Mouse (Mus musculus) embryonic facial prominence, embryonic 12.5 days (tissue): ENCODE results near the gene Hmgn1. TPM values are rescaled to one million over a fixed set of nuclear protein-coding genes. Genes with fewer than 3 reads are reported as not detected.
"Not testable (repeated sequence)": the region's sequence is repeated elsewhere in the genome, so short reads cannot be mapped to it uniquely, and the experiment has no call there.

Source experiments
- ATAC-seq: fragments of 200-750 bp; cut with Nextera tagmentation; 2 replicates; pipeline ENCODE4 v1.8.0; 2017; ENCODE audit not compliant: insufficient number of reproducible peaks, insufficient read depth, low FRiP score, low TSS enrichment
- H3K27ac ChIP-seq: fragments of 300-500 bp; sonication (generic); 2 replicates; pipeline ENCODE4 v1.5.1; 2016; ENCODE audit warnings: mild to moderate bottlenecking
- H3K27me3 ChIP-seq: fragments of 300-500 bp; sonication (generic); 2 replicates; pipeline ENCODE4 v1.6.1; 2016; ENCODE audit warnings: mild to moderate bottlenecking, moderate library complexity
- H3K36me3 ChIP-seq: fragments of 300-500 bp; sonication (generic); 2 replicates; pipeline ENCODE4 v1.6.1; 2016; ENCODE audit warnings: mild to moderate bottlenecking
- H3K4me1 ChIP-seq: fragments of 300-500 bp; sonication (generic); 2 replicates; pipeline ENCODE4 v1.6.1; 2016
- H3K4me2 ChIP-seq: fragments of 300-500 bp; sonication (generic); replicated peaks from 2 replicates; pipeline ENCODE4 v1.6.1; 2016; ENCODE audit warnings: mild to moderate bottlenecking, moderate library complexity
- H3K4me3 ChIP-seq: fragments of 300-500 bp; sonication (generic); 2 replicates; pipeline ENCODE4 v1.5.1; 2016; ENCODE audit warnings: mild to moderate bottlenecking
- H3K9ac ChIP-seq: fragments of 300-500 bp; sonication (generic); 2 replicates; pipeline ENCODE4 v1.6.1; 2016; ENCODE audit warnings: mild to moderate bottlenecking, moderate library complexity
- H3K9me3 ChIP-seq: fragments of 300-500 bp; sonication (generic); 2 replicates; pipeline ENCODE4 v1.6.1; 2016; ENCODE audit warnings: mild to moderate bottlenecking, moderate library complexity
- WGBS: fragments of 180-500 bp; shearing (Covaris S2); methylation state at CpG from one replicate; pipeline ENCODE4 v1.1.7; 2016; 5-methylcytosine and 5-hydroxymethylcytosine counted together
- polyA plus RNA-seq: library from polyadenylated mRNA; unstranded; fragments of >200 nt; fragmentation: Nextera tagmentation; extraction: Ambion mirVana; gene quantifications from 2 replicates; pipeline ENCODE4 v1.2.1, GENCODE M21; 2016

Hmgn1 gene
- polyA plus RNA-seq, 1 experiment from 2014 or later, result 885 TPM

DNA sequence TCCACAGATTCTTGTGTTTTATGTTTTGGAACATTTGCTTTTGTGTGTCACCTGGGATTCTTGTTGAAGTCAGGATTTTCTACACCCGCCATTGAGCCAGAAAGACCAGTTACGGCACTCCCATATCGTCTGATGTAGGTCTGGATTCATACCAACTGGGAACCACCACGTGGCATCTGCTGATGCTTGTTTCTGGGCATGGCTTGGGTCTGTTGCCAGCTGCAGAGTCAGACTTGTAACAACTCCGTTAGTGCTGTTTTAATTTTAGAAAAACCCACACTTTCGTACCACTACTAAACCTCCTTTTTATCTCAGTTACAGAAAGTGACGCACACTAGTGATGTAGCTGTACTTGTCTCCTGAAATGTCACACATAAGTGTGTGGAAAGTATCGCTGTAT lies 28.5 kb upstream of the Hmgn1 start:
- no peak for ATAC-seq
- no peaks in the 10 kb centered on the region for H3K27me3 ChIP-seq
- H3K9me3 ChIP-seq, result no peaks in the 10 kb centered on the region
- WGBS, result 90% methylated on average over 8 of the region's 8 CpGs
- peaks cover 34% of the 10 kb centered on the region for H3K36me3 ChIP-seq
- peaks cover 7% of the 10 kb centered on the region for H3K4me1 ChIP-seq
- no peak overlapping the region for H3K27ac ChIP-seq
- no peak overlapping the region for H3K9ac ChIP-seq
- H3K4me3 ChIP-seq, result no peak overlapping the region
- no peak overlapping the region for H3K4me2 ChIP-seq

DNA sequence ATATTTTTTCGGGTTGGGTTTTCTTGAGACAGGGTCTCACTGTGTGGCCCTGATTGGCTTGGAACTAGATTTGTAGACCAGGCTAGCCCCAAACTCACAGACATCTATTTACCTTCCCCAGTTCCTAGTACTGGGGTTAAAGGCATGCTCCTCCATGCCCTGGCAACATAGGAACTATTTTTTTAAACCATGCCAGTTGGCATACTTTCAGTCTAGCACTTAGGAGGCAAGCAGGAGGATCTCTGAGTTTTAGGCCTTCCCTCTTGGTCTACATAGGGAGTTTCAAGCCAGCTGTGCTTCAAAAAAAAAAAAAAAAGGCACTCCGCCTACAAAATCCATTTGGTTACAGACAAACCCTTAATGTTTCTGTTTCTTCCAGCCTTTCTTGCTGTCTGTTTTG lies 26.9 kb upstream of the Hmgn1 start:
- Histone ChIP-seq H3K9me3 (no peaks in the 10 kb centered on the region), H3K27me3 (no peaks in the 10 kb centered on the region), H3K36me3 (peaks cover 34% of the 10 kb centered on the region), H3K9ac (no peak overlapping the region), H3K4me2 (no peak overlapping the region), H3K4me1 (peaks cover 7% of the 10 kb centered on the region), H3K27ac (no peak overlapping the region), H3K4me3 (no peak overlapping the region)
- no peak for ATAC-seq
- 92% methylated on average over 2 of the region's 2 CpGs for WGBS

DNA sequence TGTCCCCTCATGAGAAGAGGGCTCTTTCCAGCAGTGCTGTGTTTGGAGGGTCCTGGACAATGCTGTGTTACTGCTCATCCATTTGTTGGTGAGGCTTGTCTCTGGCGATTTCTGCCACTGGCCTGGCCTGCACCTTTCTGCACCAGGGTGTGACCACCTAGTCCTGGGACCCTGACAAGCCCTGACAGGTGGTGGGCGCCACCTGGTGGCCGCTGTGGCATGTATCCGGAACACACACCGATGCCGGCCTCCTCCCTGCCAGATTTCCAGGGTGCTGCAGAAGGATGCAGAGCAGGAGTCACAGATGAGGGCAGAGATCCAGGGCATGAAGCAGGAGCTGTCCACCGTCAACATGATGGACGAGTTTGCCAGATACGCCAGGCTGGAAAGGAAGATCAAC lies 24.0 kb upstream of the Hmgn1 start:
- Histone ChIP-seq H3K4me3 (no peak overlapping the region), H3K4me1 (peaks cover under 1% of the 10 kb centered on the region), H3K27me3 (no peaks in the 10 kb centered on the region), H3K9ac (no peak overlapping the region), H3K9me3 (no peaks in the 10 kb centered on the region), H3K36me3 (peaks cover 34% of the 10 kb centered on the region), H3K4me2 (no peak overlapping the region), H3K27ac (no peak overlapping the region)
- ATAC-seq, result no peak
- 26% methylated on average over 9 of the region's 9 CpGs for WGBS

DNA sequence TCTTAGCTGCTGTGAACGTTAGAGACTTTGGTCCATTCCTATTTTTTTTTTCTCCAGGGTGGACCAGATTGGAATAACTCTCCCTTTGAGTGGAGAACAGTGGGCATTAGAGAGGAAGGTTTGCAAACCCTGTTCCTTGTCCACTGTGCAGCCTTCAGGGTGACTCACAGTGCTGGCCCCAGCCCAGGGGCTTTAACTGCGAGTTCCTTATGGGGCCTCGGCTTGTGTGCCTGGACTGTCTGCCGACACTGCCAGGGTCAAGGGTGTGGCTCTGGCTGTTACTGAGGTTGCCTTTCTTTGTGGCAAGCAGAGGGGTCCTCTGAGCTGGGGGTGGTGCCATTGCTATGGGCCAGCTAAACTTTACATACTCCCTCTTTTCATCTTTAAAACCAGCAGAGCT lies 23.5 kb upstream of the Hmgn1 start:
- no peak for ATAC-seq
- H3K4me2 ChIP-seq, result no peak overlapping the region
- peaks cover 32% of the 10 kb centered on the region for H3K36me3 ChIP-seq
- H3K27ac ChIP-seq, result no peak overlapping the region
- no peaks in the 10 kb centered on the region for H3K27me3 ChIP-seq
- H3K4me1 ChIP-seq, result peaks cover 6% of the 10 kb centered on the region
- H3K9me3 ChIP-seq, result no peaks in the 10 kb centered on the region
- WGBS, result 71% methylated on average over 4 of the region's 4 CpGs
- H3K9ac ChIP-seq, result no peak overlapping the region
- H3K4me3 ChIP-seq, result no peak overlapping the region

DNA sequence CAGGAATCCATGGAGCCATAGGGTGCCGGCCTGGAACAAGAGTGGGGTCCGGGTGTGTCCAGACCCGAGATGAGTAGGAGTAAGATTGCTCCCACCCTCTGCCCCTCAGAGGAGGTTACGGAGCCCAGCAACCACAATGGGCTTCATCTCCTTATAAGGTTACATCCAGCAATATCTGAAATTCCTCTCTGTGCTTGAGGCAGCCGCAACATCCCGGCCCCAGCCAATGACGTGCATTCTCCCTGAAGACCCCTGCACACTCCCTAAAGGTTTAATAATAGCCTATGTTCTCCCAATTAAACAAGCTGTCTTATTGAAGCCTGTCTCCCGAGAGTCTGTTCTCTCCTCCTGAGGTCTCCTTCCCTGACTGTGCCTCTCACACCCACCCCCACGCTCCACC lies 21.8 kb upstream of the Hmgn1 start:
- Histone ChIP-seq H3K4me1 (peaks cover 10% of the 10 kb centered on the region), H3K27ac (no peak overlapping the region), H3K27me3 (no peaks in the 10 kb centered on the region), H3K9ac (no peak overlapping the region), H3K36me3 (peaks cover 20% of the 10 kb centered on the region), H3K9me3 (no peaks in the 10 kb centered on the region), H3K4me3 (no peak overlapping the region), H3K4me2 (no peak overlapping the region)
- 69% methylated on average over 9 of the region's 9 CpGs for WGBS
- no peak for ATAC-seq

DNA sequence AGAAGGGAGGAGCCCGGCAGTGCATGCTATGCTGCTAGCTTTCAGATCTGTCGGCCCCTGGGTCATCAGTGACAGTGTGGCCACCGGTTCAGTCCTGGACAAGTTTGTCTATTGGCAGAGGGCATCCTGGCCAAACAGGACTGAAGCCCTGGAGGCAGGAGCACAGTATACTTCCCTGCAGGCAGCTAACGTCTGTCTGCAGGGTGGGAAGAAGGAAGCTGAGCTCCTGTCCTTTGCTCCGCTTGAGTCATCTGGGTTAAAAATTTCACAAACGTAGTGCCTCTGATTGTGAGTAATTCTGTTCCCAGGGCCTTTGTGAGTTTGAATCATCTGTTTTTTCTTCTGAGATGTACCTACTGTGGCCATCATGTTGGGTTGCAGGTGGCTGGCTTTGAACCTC lies 21.3 kb upstream of the Hmgn1 start:
- Histone ChIP-seq H3K36me3 (peaks cover 18% of the 10 kb centered on the region), H3K4me2 (no peak overlapping the region), H3K27me3 (no peaks in the 10 kb centered on the region), H3K9ac (no peak overlapping the region), H3K9me3 (no peaks in the 10 kb centered on the region), H3K4me3 (no peak overlapping the region), H3K27ac (no peak overlapping the region), H3K4me1 (peaks cover 10% of the 10 kb centered on the region)
- ATAC-seq, result no peak
- 69% methylated on average over 6 of the region's 6 CpGs for WGBS

DNA sequence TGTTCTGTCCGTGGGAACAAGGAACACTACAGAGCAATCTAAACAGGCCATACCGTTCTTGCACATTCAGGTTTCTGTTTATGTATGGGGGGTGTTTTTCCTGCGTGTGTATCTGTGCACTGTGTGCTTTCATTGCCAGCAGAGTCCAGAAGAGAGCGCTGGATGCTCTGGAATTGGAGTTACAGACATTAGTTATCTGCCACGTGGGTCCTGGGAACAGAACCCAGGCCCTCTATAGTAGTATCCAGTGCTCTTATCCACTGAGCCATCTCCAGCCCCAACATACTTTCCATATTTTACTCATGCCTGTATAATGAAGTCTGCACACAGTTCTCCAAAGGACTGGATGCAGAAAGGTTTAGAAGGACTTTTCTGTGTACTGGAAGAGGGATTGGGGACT lies 18.3 kb upstream of the Hmgn1 start:
- Histone ChIP-seq H3K9me3 (no peaks in the 10 kb centered on the region; the same call in 1 of the 2 replicates), H3K27ac (peak overlapping the region; percentile 37; the same call in 1 of the 2 replicates), H3K36me3 (no peaks in the 10 kb centered on the region), H3K4me1 (peaks cover 10% of the 10 kb centered on the region), H3K4me2 (peak overlapping the region; percentile 79), H3K9ac (peak overlapping the region; percentile 70), H3K27me3 (no peaks in the 10 kb centered on the region), H3K4me3 (peak overlapping the region; percentile 81)
- no peak for ATAC-seq
- 4% methylated on average over 5 of the region's 5 CpGs for WGBS

DNA sequence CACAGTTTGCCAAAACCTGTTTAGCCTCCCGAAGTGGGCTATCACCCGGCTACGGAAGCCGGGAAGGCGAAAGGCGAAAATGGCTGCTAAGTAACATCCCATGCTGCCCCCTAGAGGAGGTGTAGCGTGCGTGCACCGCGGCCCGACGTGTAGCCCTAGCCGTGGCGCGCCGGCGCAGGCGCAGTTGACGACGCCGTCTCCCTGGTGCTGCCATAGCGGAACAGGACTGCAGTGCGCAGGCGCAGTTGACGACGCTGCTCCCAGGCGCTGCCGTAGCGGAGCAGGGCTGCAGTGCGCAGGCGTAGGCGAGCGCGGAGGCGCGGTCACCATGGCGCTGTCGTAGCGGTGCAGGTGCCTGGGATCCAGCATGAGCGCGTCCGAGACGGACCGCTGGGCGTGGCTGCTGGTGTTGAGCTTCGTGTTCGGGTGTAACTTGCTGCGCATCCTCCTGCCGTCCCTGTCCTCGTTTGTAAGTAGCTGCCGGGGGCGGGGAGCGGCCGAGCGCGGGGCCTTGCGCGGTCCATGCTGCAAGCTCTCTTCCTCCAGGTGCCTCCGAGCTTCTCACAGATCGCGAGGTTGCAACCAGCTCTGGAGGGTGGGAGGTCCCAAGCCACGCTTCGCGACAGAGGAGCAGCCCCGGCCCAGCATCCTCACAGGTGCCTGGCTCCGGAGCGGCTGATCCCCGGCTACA lies 17.7 kb upstream of the Hmgn1 start, which contains the start of gene Wrb:
TSS of gene Wrb (plus strand) at position 298 of the 691 bp plus-strand sequence.
- H3K4me2 ChIP-seq, result peak within 1 kb of the TSS; percentile 79
- H3K36me3 ChIP-seq, result no peaks in the 10 kb centered on the region
- WGBS, result under 1% methylated on average over 68 of the region's 68 CpGs
- H3K9me3 ChIP-seq, result no peaks in the 10 kb centered on the region; the same call in 1 of the 2 replicates
- H3K27me3 ChIP-seq, result no peaks in the 10 kb centered on the region
- peak within 1 kb of the TSS; percentile 81 for H3K4me3 ChIP-seq
- peak; percentile 98 for ATAC-seq
- H3K4me1 ChIP-seq, result peaks cover 10% of the 10 kb centered on the region
- peak within 1 kb of the TSS; percentile 70 for H3K9ac ChIP-seq
- H3K27ac ChIP-seq, result peak within 1 kb of the TSS; percentile 46; the same call in 1 of the 2 replicates

DNA sequence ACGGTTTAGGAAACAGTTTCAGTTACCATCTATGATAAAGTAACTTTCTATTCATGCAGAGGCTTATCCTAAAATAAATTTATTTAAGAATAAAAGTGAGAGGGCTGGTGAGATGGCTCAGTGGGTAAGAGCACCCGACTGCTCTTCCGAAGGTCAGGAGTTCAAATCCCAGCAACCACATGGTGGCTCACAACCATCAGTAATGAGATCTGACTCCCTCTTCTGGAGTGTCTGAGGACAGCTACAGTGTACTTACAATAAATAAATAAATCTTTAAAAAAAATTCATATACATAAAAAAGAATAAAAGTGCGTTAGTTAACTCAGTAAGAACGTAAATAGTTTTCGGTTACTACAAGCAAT lies 17.2 kb upstream of the Hmgn1 start:
- H3K4me2 ChIP-seq, result peak overlapping the region; percentile 79
- H3K27ac ChIP-seq, H3K9me3 ChIP-seq, H3K9ac ChIP-seq, H3K27me3 ChIP-seq, H3K36me3 ChIP-seq: not testable (repeated sequence)
- H3K4me1 ChIP-seq, result peaks cover 10% of the 10 kb centered on the region
- H3K4me3 ChIP-seq, result peak overlapping the region; percentile 81; the same call in 1 of the 2 replicates
- peak; percentile 12 for ATAC-seq
- WGBS, result 28% methylated on average over 6 of the region's 6 CpGs

DNA sequence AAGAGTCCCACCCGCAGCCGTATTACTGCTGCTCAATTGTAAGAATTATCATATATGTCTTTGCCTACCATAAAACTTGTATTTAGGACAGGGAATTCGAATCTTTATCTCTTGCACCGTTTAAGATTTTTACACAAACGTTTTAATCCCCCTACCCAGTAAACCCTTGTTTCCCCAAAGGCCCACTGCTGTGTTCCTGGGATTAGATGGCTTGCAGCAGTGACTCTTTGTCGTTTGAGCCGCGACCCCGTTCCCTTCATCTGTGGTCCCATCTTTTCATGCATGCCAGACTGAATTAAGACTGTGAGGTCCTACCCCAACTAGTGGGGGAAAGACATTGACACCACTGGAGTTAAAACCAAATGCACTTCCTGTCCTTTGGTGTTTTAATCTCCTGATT lies 937 bp upstream of the Hmgn1 start:
- Histone ChIP-seq H3K9ac (peak overlapping the region; percentile 61), H3K4me1 (peaks cover 15% of the 10 kb centered on the region), H3K9me3 (no peaks in the 10 kb centered on the region), H3K4me2 (peak overlapping the region; percentile 85), H3K4me3 (peak overlapping the region; percentile 91), H3K27me3 (no peaks in the 10 kb centered on the region), H3K27ac (peak overlapping the region; percentile 98), H3K36me3 (peaks cover 27% of the 10 kb centered on the region)
- ATAC-seq, result no peak
- under 1% methylated on average over 9 of the region's 9 CpGs for WGBS

DNA sequence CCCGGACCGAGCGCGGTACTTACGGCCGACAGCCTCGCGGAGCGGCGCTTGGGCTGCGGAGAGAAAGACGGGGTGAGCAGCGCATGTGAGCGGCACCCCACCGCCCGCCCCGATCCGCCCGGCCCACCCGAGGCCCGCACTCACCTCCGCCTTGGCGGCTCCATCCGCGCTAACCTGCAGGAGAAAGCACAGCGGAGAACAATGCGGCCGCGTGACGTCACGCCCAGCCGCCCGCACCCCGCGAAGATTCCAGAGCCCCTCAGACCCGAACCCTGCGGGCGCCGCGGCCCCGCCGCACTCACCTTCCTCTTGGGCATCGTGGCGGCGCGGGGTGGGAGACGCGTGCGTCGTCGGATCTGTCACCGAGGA lies 257 bp downstream of the Hmgn1 start:
- WGBS, result under 1% methylated on average over 46 of the region's 52 CpGs
- Histone ChIP-seq H3K9ac (peak overlapping the region; percentile 97), H3K27ac (peak overlapping the region; percentile 98), H3K9me3 (no peaks in the 10 kb centered on the region), H3K4me1 (peaks cover 15% of the 10 kb centered on the region), H3K27me3 (no peaks in the 10 kb centered on the region), H3K4me3 (peak overlapping the region; percentile 91), H3K36me3 (peaks cover 38% of the 10 kb centered on the region), H3K4me2 (peak overlapping the region; percentile 85)
- ATAC-seq, result peak; percentile 41

DNA sequence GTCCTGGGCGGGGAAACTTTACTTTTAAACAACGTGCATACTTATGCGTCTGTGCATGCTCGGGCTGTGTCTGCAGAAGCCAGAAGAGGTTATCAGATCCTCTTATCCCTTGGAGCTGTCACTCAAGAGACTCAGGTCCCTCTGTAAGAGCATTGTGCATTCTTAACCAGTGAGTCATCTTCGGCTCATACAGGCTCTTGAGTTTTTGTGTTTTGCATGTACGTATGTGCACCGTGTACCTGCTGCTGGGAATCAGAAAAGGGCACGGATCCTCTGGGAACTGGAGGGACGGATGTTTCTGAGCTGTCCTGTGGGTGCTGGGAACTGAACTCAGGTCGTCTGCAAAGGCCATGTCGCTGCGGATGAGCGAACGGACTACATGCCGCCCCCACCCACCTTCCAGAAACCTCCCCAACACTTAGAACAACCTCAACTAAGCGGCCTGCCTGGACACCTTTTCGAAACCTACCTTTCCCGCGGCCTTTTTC lies 801 bp downstream of the Hmgn1 start:
- Histone ChIP-seq H3K9me3 (no peaks in the 10 kb centered on the region), H3K4me1 (peaks cover 15% of the 10 kb centered on the region), H3K4me3 (peak overlapping the region; percentile 91), H3K36me3 (peaks cover 39% of the 10 kb centered on the region), H3K27ac (peak overlapping the region; percentile 98), H3K9ac (peak overlapping the region; percentile 97), H3K4me2 (peak overlapping the region; percentile 85), H3K27me3 (no peaks in the 10 kb centered on the region)
- ATAC-seq, result no peak
- WGBS, result 4% methylated on average over 19 of the region's 19 CpGs
